Mouse (Mus musculus): ENCODE measurements around the gene Cenpa. TPM values are rescaled to one million over a fixed set of nuclear protein-coding genes. Genes with fewer than 3 reads are reported as not detected.
"Not testable (repeated sequence)": the region's sequence is repeated elsewhere in the genome, so short reads cannot be mapped to it uniquely, and the experiment has no call there.

Gene Cenpa
- polyA plus RNA-seq, 1 experiment from 2014 or later: 467 TPM

- Histone ChIP-seq H3K4me3 (no peak overlapping the region), H3K27me3 (replicated peaks; ENCODE audit: low read depth, poor library complexity, severe bottlenecking) (peaks cover 13% of the 10 kb centered on the region), H3K36me3 (replicated peaks) (no peaks in the 10 kb centered on the region), H3K4me1 (peaks cover 22% of the 10 kb centered on the region), H3K27ac (replicated peaks) (no peak overlapping the region), H3K9me3 (no peaks in the 10 kb centered on the region)
- no peak for DNase-seq (ENCODE audit: low spot score)
- 83% methylated on average over 8 of the region's 8 CpGs for WGBS
These were observed 33.9 kb downstream of the Cenpa start for GRCm38 (mm10) chr5:30700361-30701000.

GRCm38 (mm10) chr5:30701373-30701772 is 34.8 kb downstream of the Cenpa start:
- not testable (repeated sequence) for H3K9me3 ChIP-seq; H3K36me3 ChIP-seq (replicated peaks); DNase-seq (ENCODE audit: low spot score); H3K4me3 ChIP-seq
- Histone ChIP-seq H3K27me3 (replicated peaks; ENCODE audit: low read depth, poor library complexity, severe bottlenecking) (peaks cover 22% of the 10 kb centered on the region), H3K4me1 (peaks cover 22% of the 10 kb centered on the region), H3K27ac (replicated peaks) (peak overlapping the region; percentile 51; the same call in 1 of the 2 replicates)
- WGBS: 43% methylated on average over 4 of the region's 4 CpGs

GRCm38 (mm10) chr5:30701866-30702265 is 35.3 kb downstream of the Cenpa start:
- 86% methylated on average over 3 of the region's 3 CpGs for WGBS
- H3K27ac ChIP-seq (replicated peaks): 0 out of 2 replicates have a peak overlapping the region, but pooled peaks have one; percentile 7

GRCm38 (mm10) chr5:30709744-30710383 is 43.3 kb downstream of the Cenpa start:
- Histone ChIP-seq H3K27me3 (replicated peaks; ENCODE audit: low read depth, poor library complexity, severe bottlenecking) (peaks cover 89% of the 10 kb centered on the region), H3K36me3 (replicated peaks) (no peaks in the 10 kb centered on the region), H3K27ac (replicated peaks) (no peak overlapping the region), H3K9me3 (no peaks in the 10 kb centered on the region), H3K4me3 (no peak overlapping the region), H3K4me1 (peaks cover 42% of the 10 kb centered on the region)
- peak; percentile 85 for DNase-seq (ENCODE audit: low spot score)
- 14% methylated on average over 13 of the region's 13 CpGs for WGBS

More at GRCm38 (mm10) chr5:30701866-30702265, 35.3 kb downstream of the Cenpa start:
- H3K27me3 ChIP-seq (replicated peaks; ENCODE audit: low read depth, poor library complexity, severe bottlenecking): peaks cover 26% of the 10 kb centered on the region
- H3K36me3 ChIP-seq (replicated peaks): no peaks in the 10 kb centered on the region
- no peaks in the 10 kb centered on the region for H3K9me3 ChIP-seq
- H3K4me3 ChIP-seq: no peak overlapping the region
- DNase-seq (ENCODE audit: low spot score): no peak
- H3K4me1 ChIP-seq: peaks cover 22% of the 10 kb centered on the region

GRCm38 (mm10) chr5:30710486-30710885 is 43.9 kb downstream of the Cenpa start:
- Histone ChIP-seq H3K36me3 (replicated peaks) (no peaks in the 10 kb centered on the region), H3K4me1 (peaks cover 42% of the 10 kb centered on the region), H3K4me3 (peak overlapping the region; percentile 66), H3K9me3 (no peaks in the 10 kb centered on the region), H3K27ac (replicated peaks) (no peak overlapping the region), H3K27me3 (replicated peaks; ENCODE audit: low read depth, poor library complexity, severe bottlenecking) (peaks cover 92% of the 10 kb centered on the region)
- no peak for DNase-seq (ENCODE audit: low spot score)
- WGBS: 35% methylated on average over 8 of the region's 8 CpGs

GRCm38 (mm10) chr5:30711147-30712001 is 44.8 kb downstream of the Cenpa start, which contains the start of gene Dpysl5:
Gene Dpysl5, plus strand, starts transcription at chr5:30711564.
- under 1% methylated on average over 71 of the region's 71 CpGs for WGBS
- Histone ChIP-seq H3K27ac (replicated peaks) (peak within 1 kb of the TSS; percentile 86), H3K4me1 (peaks cover 42% of the 10 kb centered on the region), H3K27me3 (replicated peaks; ENCODE audit: low read depth, poor library complexity, severe bottlenecking) (peaks cover 91% of the 10 kb centered on the region), H3K9me3 (no peaks in the 10 kb centered on the region), H3K4me3 (peak within 1 kb of the TSS; percentile 66), H3K36me3 (replicated peaks) (no peaks in the 10 kb centered on the region)
- peak; percentile 91 for DNase-seq (ENCODE audit: low spot score)

GRCm38 (mm10) chr5:30712002-30712390 is 45.4 kb downstream of the Cenpa start:
- peak overlapping the region; percentile 86 for H3K27ac ChIP-seq (replicated peaks)
- H3K9me3 ChIP-seq: no peaks in the 10 kb centered on the region
- H3K4me1 ChIP-seq: peaks cover 42% of the 10 kb centered on the region
- peaks cover 86% of the 10 kb centered on the region for H3K27me3 ChIP-seq (replicated peaks; ENCODE audit: low read depth, poor library complexity, severe bottlenecking)
- H3K36me3 ChIP-seq (replicated peaks): no peaks in the 10 kb centered on the region
- DNase-seq (ENCODE audit: low spot score): no peak
- WGBS: 0% methylated on average over 14 of the region's 14 CpGs
- peak overlapping the region; percentile 66 for H3K4me3 ChIP-seq

GRCm38 (mm10) chr5:30712441-30713298 is 46.1 kb downstream of the Cenpa start:
- Histone ChIP-seq H3K4me3 (peak overlapping the region; percentile 66), H3K4me1 (peaks cover 42% of the 10 kb centered on the region), H3K27ac (replicated peaks) (peak overlapping the region; percentile 86), H3K36me3 (replicated peaks) (no peaks in the 10 kb centered on the region), H3K27me3 (replicated peaks; ENCODE audit: low read depth, poor library complexity, severe bottlenecking) (peaks cover 84% of the 10 kb centered on the region), H3K9me3 (no peaks in the 10 kb centered on the region)
- under 1% methylated on average over 43 of the region's 43 CpGs for WGBS
- DNase-seq (ENCODE audit: low spot score): peak; percentile 62

GRCm38 (mm10) chr5:30713299-30713675 is 46.7 kb downstream of the Cenpa start:
- Histone ChIP-seq H3K9me3 (no peaks in the 10 kb centered on the region), H3K27me3 (replicated peaks; ENCODE audit: low read depth, poor library complexity, severe bottlenecking) (peaks cover 80% of the 10 kb centered on the region), H3K27ac (replicated peaks) (peak overlapping the region; percentile 86), H3K4me3 (peak overlapping the region; percentile 66), H3K36me3 (replicated peaks) (no peaks in the 10 kb centered on the region), H3K4me1 (peaks cover 45% of the 10 kb centered on the region)
- WGBS: under 1% methylated on average over 20 of the region's 20 CpGs
- DNase-seq (ENCODE audit: low spot score): peak; percentile 52

GRCm38 (mm10) chr5:30713691-30714090 is 47.1 kb downstream of the Cenpa start:
- no peaks in the 10 kb centered on the region for H3K36me3 ChIP-seq (replicated peaks)
- 25% methylated on average over 11 of the region's 11 CpGs for WGBS
- peak overlapping the region; percentile 86 for H3K27ac ChIP-seq (replicated peaks)
- peaks cover 44% of the 10 kb centered on the region for H3K4me1 ChIP-seq
- H3K27me3 ChIP-seq (replicated peaks; ENCODE audit: low read depth, poor library complexity, severe bottlenecking): peaks cover 76% of the 10 kb centered on the region
- H3K4me3 ChIP-seq: peak overlapping the region; percentile 66
- H3K9me3 ChIP-seq: no peaks in the 10 kb centered on the region
- DNase-seq (ENCODE audit: low spot score): no peak

GRCm38 (mm10) chr5:30716311-30716710 is 49.7 kb downstream of the Cenpa start:
- H3K27me3 ChIP-seq (replicated peaks; ENCODE audit: low read depth, poor library complexity, severe bottlenecking): peaks cover 50% of the 10 kb centered on the region
- no peak overlapping the region for H3K27ac ChIP-seq (replicated peaks)
- H3K9me3 ChIP-seq: no peaks in the 10 kb centered on the region
- peaks cover 35% of the 10 kb centered on the region for H3K4me1 ChIP-seq
- no peak for DNase-seq (ENCODE audit: low spot score)
- no peak overlapping the region for H3K4me3 ChIP-seq
- WGBS: 91% methylated on average over 2 of the region's 2 CpGs
- peaks cover 10% of the 10 kb centered on the region; the same call in 1 of the 2 replicates for H3K36me3 ChIP-seq (replicated peaks)

GRCm38 (mm10) chr5:30717506-30717905 is 50.9 kb downstream of the Cenpa start:
- WGBS: 87% methylated on average over 4 of the region's 4 CpGs
- H3K36me3 ChIP-seq (replicated peaks): peaks cover 18% of the 10 kb centered on the region
- peaks cover 23% of the 10 kb centered on the region for H3K4me1 ChIP-seq
- no peak for DNase-seq (ENCODE audit: low spot score)
- H3K4me3 ChIP-seq: no peak overlapping the region
- peaks cover 39% of the 10 kb centered on the region for H3K27me3 ChIP-seq (replicated peaks; ENCODE audit: low read depth, poor library complexity, severe bottlenecking)
- no peak overlapping the region for H3K27ac ChIP-seq (replicated peaks)
- H3K9me3 ChIP-seq: no peaks in the 10 kb centered on the region
